Mouse (Mus musculus) thymus, adult 18-20 months (tissue): ENCODE results near the gene Sypl.

ENCODE experiments used
- DNase-seq, 2 experiments: peaks; one replicate each; pipeline ENCODE4 v3.0.0; 2022; ENCODE audit warnings: mixed read lengths in 2 of 2

Gene Sypl

GRCm38 (mm10) chr12:32953596-32954215 is at the start of gene Sypl:
Sypl (plus strand) TSS chr12:32953891.
- peak; percentile 90 to 94 for DNase-seq

- DNase-seq = no peak
Observed at GRCm38 (mm10) chr12:32909686-32910085, 44.0 kb upstream of the Sypl start.

DNA sequence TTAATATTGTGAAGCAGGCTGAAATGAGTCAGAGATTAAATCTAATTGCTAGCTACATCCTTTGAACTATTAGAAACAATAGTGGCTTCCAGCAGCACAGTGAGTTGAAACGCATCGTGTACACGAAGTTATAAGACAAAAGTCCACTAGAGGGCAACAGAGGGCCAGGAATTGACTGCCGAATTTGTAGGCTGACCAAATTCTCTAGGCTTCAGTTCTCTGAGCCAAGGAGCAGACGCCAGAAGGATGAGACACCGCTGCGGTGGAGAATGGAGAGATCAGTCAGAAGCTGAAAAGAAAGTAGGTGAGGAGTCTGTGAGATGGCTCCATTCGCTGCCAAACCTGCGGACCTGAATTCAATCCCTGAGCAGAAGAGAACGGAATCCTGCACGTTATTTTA is 43.6 kb upstream of the Sypl start:
- DNase-seq = no peak

- no peak for DNase-seq
Observed at GRCm38 (mm10) chr12:32910560-32911194, 43.0 kb upstream of the Sypl start.

DNA sequence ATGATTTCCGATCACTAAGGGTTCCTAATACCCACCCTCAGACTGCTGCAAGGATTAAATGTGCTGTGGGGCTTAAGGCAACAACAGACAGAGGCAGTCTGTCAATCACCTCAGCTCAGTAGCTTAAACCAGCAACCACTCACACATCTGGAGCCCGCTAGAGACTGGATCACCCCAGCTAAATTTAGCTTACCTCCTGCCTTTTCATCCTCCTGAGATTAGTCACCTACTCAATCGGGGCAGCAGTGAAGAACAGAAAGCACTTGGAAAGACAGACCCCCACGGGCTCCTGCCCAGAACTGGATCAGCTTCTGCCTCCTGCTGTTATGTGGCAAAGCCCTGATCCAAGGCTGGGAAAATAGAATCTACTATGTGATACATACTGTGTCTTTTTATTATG is 42.1 kb upstream of the Sypl start:
- DNase-seq = no peak

DNA sequence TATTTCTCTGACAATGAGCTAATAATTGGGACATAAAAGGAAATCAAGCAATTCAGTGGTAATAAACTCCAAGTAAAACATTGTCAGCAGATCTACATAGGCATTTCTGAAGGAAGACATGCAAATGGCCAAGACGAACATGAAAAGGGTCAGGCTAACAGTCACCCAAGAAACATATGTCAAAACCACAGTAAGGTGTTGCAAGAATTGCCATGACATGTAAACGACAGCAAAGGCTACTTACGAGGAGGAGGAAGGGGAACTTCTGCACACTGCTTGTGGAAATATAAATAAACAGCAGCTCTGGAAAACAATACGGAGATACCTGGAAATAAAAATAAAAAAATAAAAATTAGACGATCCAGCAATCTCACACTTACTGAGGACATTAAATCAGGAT is 40.9 kb upstream of the Sypl start:
- DNase-seq = no peak

DNA sequence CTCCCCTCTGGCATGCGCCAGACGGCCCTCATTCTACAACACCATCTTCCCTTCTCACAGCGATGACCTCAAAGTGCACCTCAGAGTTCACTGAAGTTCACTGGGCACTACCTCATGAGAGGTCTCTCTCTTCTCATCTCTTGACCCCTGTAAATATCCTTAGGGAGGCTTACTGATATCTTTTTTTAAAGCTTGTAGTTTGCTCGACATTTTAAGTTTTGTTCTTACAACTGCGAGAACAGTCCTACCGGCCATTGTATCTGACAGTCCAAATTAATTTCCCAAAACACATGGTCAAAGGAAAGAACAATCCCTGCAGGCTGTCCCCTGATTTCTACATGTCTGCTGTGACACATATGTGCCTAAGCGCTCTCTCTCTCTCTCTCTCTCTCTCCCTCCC is 35.0 kb upstream of the Sypl start:
- DNase-seq = no peak

GRCm38 (mm10) chr12:32919091-32919490 is 34.6 kb upstream of the Sypl start:
- DNase-seq = no peak

DNA sequence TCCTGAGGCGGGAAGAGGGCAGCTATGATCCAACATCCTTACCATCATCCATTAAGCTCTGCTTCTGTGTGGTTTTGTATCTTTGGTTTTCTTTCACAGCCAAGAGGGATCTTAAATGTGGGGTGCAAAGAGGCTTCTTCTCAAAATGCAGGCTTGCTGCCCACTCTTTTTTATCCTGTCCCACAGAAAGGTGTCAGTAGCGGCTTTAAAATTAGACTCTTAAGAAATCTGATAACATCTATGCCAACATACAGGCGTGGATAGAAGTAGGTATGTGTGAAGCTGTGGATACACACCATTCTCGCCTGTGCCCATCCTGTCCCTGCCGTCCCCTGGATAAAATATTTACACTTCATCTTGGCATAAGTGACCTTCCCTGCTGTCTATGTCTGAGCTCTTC is 34.2 kb upstream of the Sypl start:
- DNase-seq = no peak

- DNase-seq = peak; percentile 30 to 53
Observed at GRCm38 (mm10) chr12:32920185-32920788, 33.4 kb upstream of the Sypl start.

DNA sequence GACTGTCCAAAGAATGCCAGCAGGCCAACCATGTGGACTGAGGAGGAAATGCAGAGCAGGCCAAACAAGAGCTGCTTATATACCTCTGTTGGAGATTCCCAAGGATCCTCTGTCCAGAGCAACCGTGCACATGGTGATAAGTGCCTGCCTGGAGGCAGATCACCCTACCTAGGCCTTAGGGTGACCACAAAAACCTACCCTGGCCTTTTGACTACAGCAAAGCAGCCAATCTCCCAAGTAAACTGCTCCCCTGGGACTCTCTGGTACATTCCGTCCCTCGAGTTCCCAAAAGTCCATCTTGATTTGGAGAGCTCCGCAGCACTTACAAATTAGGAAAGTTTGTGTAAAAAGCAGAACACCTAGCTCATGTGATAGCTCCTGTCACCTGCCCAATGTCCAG is 32.6 kb upstream of the Sypl start:
- no peak for DNase-seq

GRCm38 (mm10) chr12:32921532-32922131 is 32.1 kb upstream of the Sypl start:
- DNase-seq = no peak

- DNase-seq = no peak
Observed at GRCm38 (mm10) chr12:32924245-32924644, 29.4 kb upstream of the Sypl start.

GRCm38 (mm10) chr12:32926331-32927172 is 27.1 kb upstream of the Sypl start:
- DNase-seq = no peak

GRCm38 (mm10) chr12:32927231-32927835 is 26.4 kb upstream of the Sypl start:
- DNase-seq = no peak

GRCm38 (mm10) chr12:32928180-32928579 is 25.5 kb upstream of the Sypl start:
- no peak for DNase-seq

- DNase-seq = no peak
Observed at GRCm38 (mm10) chr12:32929831-32930513, 23.7 kb upstream of the Sypl start.

DNA sequence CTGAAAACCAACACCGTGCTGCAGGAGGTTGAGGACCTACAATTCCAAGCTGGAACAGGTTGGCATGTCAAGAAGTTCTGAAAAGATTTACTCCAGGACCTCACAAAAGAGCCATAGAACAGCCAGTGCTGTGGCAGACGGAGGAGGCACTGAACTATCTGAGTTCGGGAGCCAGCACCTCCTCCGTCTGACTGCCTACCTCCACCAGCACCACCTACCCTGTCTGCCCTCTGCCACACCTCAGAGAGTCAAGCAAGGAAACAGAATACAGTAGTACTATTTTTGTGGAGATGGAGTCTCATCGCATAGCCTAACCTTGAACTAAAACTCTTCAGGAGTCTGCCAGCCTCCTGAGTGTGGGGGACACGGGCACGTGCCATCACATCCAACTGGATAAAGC is 23.1 kb upstream of the Sypl start:
- no peak for DNase-seq

DNA sequence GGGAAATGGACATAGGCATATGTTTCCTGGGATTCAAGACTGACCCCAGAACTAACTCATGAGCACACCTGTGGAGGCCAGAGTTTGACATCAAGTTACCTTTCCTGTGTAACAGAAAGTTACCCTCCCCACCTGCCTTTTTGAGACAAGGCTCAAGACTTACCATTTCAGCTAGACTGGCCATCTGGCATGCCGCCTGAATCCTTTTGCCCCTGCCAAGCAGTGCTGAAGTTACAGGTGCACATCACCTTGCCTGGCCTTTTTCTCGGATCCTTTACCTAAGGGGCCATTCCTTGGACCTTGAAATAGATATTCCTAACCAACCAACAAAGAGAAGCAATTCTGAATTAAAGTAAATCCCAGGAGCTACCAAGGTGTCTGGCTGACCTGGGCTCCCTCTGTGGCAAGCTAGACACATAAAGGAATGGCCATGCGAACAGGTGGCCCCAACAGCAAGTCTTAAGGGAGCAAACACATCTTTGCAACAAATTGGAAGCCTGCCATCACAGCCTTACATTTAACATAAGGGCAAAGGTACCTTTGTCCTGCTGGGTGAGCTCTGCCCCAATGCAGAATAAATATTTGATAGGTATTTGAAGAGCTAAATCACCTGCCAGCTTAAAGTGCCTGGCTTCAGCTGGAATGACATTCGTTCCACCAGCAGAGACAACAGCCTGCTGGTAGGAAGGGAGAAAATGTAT is 17.3 kb upstream of the Sypl start:
- DNase-seq = no peak

DNA sequence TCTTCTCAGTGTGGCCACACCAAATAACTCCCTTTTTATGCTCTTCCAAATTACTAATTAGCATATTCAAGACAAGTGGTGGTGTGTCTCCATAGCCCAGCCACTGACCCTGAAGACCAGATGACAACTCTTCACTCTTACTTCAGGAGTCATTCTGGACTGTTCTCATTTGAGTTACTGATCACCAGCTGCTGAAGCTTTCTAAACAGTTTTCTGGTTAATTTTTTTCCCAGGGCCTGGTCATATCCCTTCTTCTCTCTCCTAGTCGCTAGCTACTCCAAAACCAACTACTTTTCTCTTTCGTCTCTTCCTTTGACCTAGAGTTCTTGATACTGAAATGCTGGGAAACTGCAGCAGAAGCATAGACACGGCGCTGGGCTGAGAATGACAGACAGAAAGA is 12.6 kb upstream of the Sypl start:
- no peak for DNase-seq

DNA sequence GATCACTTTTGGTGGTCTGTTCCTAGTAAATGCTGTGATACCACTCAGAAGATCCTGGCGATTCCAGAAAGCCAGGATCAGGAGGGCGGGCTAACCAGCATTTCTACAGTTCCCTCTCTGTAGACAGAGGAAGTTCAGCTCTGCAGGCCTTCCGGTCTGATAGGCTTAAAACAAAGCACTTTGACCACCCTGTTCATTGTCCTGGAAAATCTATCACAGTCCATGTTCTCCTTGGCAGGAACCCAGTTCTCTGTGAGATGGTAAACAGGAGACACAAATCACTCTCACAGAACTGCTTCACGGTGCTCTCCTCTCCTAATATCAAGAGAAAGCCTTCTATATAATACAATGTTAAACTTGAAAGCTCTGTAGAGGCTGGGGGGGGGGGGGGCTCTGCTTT is 10.3 kb upstream of the Sypl start:
- DNase-seq = no peak
